10 mouse cellular contexts compared by ENCODE assay signal in genomic region chr5:132161338-132162205, GRCm38 (mm10).
DNase-seq lines count a peak whose midpoint lies in the region; ATAC-seq and TF ChIP-seq lines count a peak whose summit lies in the region.
"Had no signal": no experiment of that assay in that cellular context is flagged by ENCODE, and none has a peak within 500 bp of the region (broad histone marks: within the 10 kb centered on the region; RNA-seq: fewer than 3 reads in every experiment).

No protein-coding gene starts in this region.

- no peaks in the 10 kb centered on the region for H3K36me3 ChIP-seq in thymus, adult 2 months (ENCODE audit: control insufficient read depth, insufficient read depth, low read length)
- H3K36me3 ChIP-seq in heart, embryonic 12.5 days: no peaks in the 10 kb centered on the region

- no peaks in the 10 kb centered on the region for H3K9me3 ChIP-seq in heart, embryonic 12.5 days (replicated peaks)

- H3K9ac ChIP-seq in heart, embryonic 12.5 days: no peak overlapping the region
- H3K9ac ChIP-seq: liver, embryonic 14.5 days had no signal

- no peak for TF ChIP-seq POLR2A in thymus, adult 2 months (IDR thresholded peaks at IDR 0.05; ENCODE audit: control insufficient read depth, extremely low read depth, insufficient read depth, low read length, poor library complexity)

- peaks cover 5% of the 10 kb centered on the region; the same call in 1 of the 2 replicates for H3K4me1 ChIP-seq in thymus, adult 2 months (replicated peaks; ENCODE audit: control insufficient read depth, insufficient read depth, low read length)
- H3K4me1 ChIP-seq in heart, embryonic 12.5 days (replicated peaks): peaks cover 23% of the 10 kb centered on the region

- H3K27me3 ChIP-seq in thymus, adult 2 months (ENCODE audit: control insufficient read depth, insufficient read depth, low read length): no peaks in the 10 kb centered on the region
- H3K27me3 ChIP-seq in heart, embryonic 12.5 days (replicated peaks): no peaks in the 10 kb centered on the region
- H3K27me3 ChIP-seq: Patski had no signal

- no peak overlapping the region for H3K27ac ChIP-seq in thymus, adult 2 months (ENCODE audit: control insufficient read depth, insufficient read depth, low read length)
- H3K27ac ChIP-seq in heart, embryonic 12.5 days (ENCODE audit: poor library complexity, severe bottlenecking): peak overlapping the region; percentile 64
- H3K27ac ChIP-seq: liver, embryonic 14.5 days had no signal

- WGBS in thymus, adult 2 months: 59% methylated on average over 9 of the region's 9 CpGs
- WGBS in heart, embryonic 12.5 days: 48% methylated on average over 9 of the region's 9 CpGs

- H3K4me2 ChIP-seq in heart, embryonic 12.5 days: no peak overlapping the region

- TF ChIP-seq CTCF in thymus, adult 2 months (IDR thresholded peaks at IDR 0.05; ENCODE audit: borderline replicate concordance, control insufficient read depth, extremely low read depth, insufficient read depth, low read length, poor library complexity): no peak

- no peak for ATAC-seq in heart, embryonic 12.5 days (ENCODE audit: insufficient number of reproducible peaks, low FRiP score)
- ATAC-seq: Patski had no signal

- DNase-seq in thymus, adult 2 months: peak; percentile 3
- no peak for DNase-seq in thymus, postnatal 36 days
- DNase-seq in kidney, postnatal 10 days: peak; percentile 65
- peak; percentile 3 for DNase-seq in lung, postnatal 14 days
- DNase-seq in thymus, postnatal 4 days: peak; percentile 11
- DNase-seq in urinary bladder, postnatal 4 days (ENCODE audit: low spot score in 2 of 2): no peak
- no peak for DNase-seq in adrenal gland, postnatal 36 days

- no peak overlapping the region for H3K4me3 ChIP-seq in thymus, adult 2 months (ENCODE audit: control insufficient read depth, insufficient read depth, low read length)
- H3K4me3 ChIP-seq in heart, embryonic 12.5 days: no peak overlapping the region

Comparison
In these comparisons a context has a peak if more than half of its experiments do, and no peak if none do; other contexts are left out.
1. DNase-seq: peak in thymus, adult 2 months (single experiment), kidney, postnatal 10 days (single experiment), lung, postnatal 14 days (single experiment) and thymus, postnatal 4 days (single experiment); none in thymus, postnatal 36 days (0 of 2), urinary bladder, postnatal 4 days (0 of 2) and adrenal gland, postnatal 36 days (0 of 2).